Mouse (Mus musculus) myocyte (in vitro differentiated cells): Measurements from ENCODE around the gene Rapgef1.

Source experiments
- E2F4 ChIP-seq: IDR thresholded peaks from one replicate; pipeline ENCODE4 v1.6.1; 2011; ENCODE audit warnings: mild to moderate bottlenecking, control low read depth, moderate library complexity; ENCODE audit not compliant: insufficient read depth
- MYOG ChIP-seq, 3 experiments: IDR thresholded peaks; one replicate each; pipeline ENCODE4 v1.6.1; 2011; ENCODE audit warnings: control low read depth in 2 of 3, low read depth in 2 of 3, mild to moderate bottlenecking in 2 of 3; ENCODE audit not compliant: insufficient read length in 2 of 3, control insufficient read depth in 1 of 3, insufficient read depth in 1 of 3
- POLR2A ChIP-seq: IDR thresholded peaks from one replicate; pipeline ENCODE4 v1.6.1; 2011; ENCODE audit warnings: low read depth, mild to moderate bottlenecking, control low read depth, moderate library complexity; ENCODE audit not compliant: insufficient read length
- POLR2AphosphoS2 ChIP-seq: IDR thresholded peaks from one replicate; pipeline ENCODE4 v1.6.1; 2011; ENCODE audit warnings: low read depth, control low read depth; ENCODE audit not compliant: insufficient read length
- SRF ChIP-seq: IDR thresholded peaks from one replicate; pipeline ENCODE4 v1.6.1; 2011; ENCODE audit warnings: low read depth; ENCODE audit not compliant: control insufficient read depth, insufficient read length
- TCF12 ChIP-seq: IDR thresholded peaks from one replicate; pipeline ENCODE4 v1.6.1; 2011; ENCODE audit warnings: mild to moderate bottlenecking, control low read depth; ENCODE audit not compliant: poor library complexity, insufficient read depth, severe bottlenecking
- USF1 ChIP-seq: IDR thresholded peaks from one replicate; pipeline ENCODE4 v1.6.1; 2011; ENCODE audit warnings: low read depth, mild to moderate bottlenecking, control low read depth, moderate library complexity

GRCm38 (mm10) chr2:29724664-29725365, 105.3 kb downstream of the Rapgef1 start:
- TF ChIP-seq USF1 (no peak), E2F4 (no peak), POLR2A (no peak), TCF12 (no peak), SRF (no peak), MYOG (IDR thresholded peaks at IDR 0.05; ENCODE audit: control insufficient read depth in 1 of 3, insufficient read depth in 1 of 3, insufficient read length in 2 of 3, low read depth in 2 of 3) (no peak), POLR2AphosphoS2 (no peak)
